ENCODE assay signal across 23 mouse cellular contexts in the genomic region with DNA sequence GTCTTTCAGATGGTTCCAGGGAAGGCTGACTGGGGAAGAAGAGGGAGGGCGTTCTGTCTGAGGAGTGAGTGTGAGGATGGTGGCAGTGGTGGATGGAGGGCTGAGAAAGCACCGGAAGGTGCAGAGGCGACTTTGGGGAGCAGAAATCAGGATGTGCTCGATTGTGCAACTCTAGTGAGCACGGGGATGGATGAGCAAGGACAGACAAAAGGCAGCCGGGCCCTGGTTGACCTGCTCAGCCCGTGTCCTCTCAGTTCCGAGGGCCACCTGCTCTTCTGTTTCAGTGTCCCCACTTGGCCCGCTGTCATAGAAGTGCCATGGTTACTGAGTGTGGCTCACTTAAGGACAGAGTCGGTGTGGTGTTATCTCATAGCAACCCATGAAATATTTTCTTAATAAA.
"Had no signal": no experiment of that assay in that cellular context is flagged by ENCODE, and none has a peak within 500 bp of the region (broad histone marks: within the 10 kb centered on the region; RNA-seq: fewer than 3 reads in every experiment).

No protein-coding gene starts in this region.

- H3K27ac ChIP-seq: gastrocnemius, adult 2 months; heart, embryonic 10.5 days; hindbrain, embryonic 13.5 days; hindbrain, embryonic 15.5 days; hindbrain, postnatal 0 days; intestine, embryonic 15.5 days; limb, embryonic 13.5 days; limb, embryonic 15.5 days; liver, embryonic 12.5 days had no signal

- ATAC-seq: forebrain, postnatal 0 days; hindbrain, postnatal 0 days; intestine, embryonic 15.5 days; intestine, postnatal 0 days; liver, embryonic 12.5 days had no signal

- H3K4me3 ChIP-seq: gastrocnemius, adult 2 months; heart, embryonic 10.5 days; heart, embryonic 12.5 days; hindbrain, embryonic 13.5 days; hindbrain, embryonic 15.5 days; intestine, embryonic 15.5 days; limb, embryonic 13.5 days; limb, embryonic 15.5 days; liver, embryonic 12.5 days had no signal

- DNase-seq: forebrain, postnatal 0 days; gastrocnemius, adult 2 months; gastrocnemius, postnatal 10 days; gastrocnemius, postnatal 25 days; heart, adult 18-20 months; heart, postnatal 10 days; heart, postnatal 36 days; kidney, adult 18-20 months; kidney, adult 8-10 months; kidney, postnatal 10 days; kidney, postnatal 25 days; kidney, postnatal 4 days; left cerebral cortex, postnatal 4 days had no signal
